Mouse (Mus musculus) thymus, postnatal 4 days (tissue): ENCODE measurements around the gene H2-DMb1.
"Not testable (repeated sequence)": the region's sequence is repeated elsewhere in the genome, so short reads cannot be mapped to it uniquely, and the experiment has no call there.

Experiments
- DNase-seq: peaks from one replicate; pipeline ENCODE4 v3.0.0; 2021

The H2-DMb1 gene

GRCm38 (mm10) chr17:34123111-34123510, 29.8 kb upstream of the H2-DMb1 start:
- no peak for DNase-seq

GRCm38 (mm10) chr17:34123518-34123917, 29.4 kb upstream of the H2-DMb1 start:
- DNase-seq: no peak

GRCm38 (mm10) chr17:34124649-34125048, 28.2 kb upstream of the H2-DMb1 start:
- DNase-seq: no peak

- no peak for DNase-seq
These were observed 25.9 kb upstream of the H2-DMb1 start for GRCm38 (mm10) chr17:34126826-34127420.

- DNase-seq: peak; percentile 65
These were observed 25.4 kb upstream of the H2-DMb1 start for GRCm38 (mm10) chr17:34127475-34127874.

- DNase-seq: peak; percentile 65
These were observed 24.5 kb upstream of the H2-DMb1 start for GRCm38 (mm10) chr17:34128264-34128937.

- peak; percentile 71 for DNase-seq
These were observed 23.7 kb upstream of the H2-DMb1 start for GRCm38 (mm10) chr17:34128944-34129791.

GRCm38 (mm10) chr17:34130073-34130947, 22.6 kb upstream of the H2-DMb1 start:
- DNase-seq: peak; percentile 44

- no peak for DNase-seq
These were observed 21.0 kb upstream of the H2-DMb1 start for GRCm38 (mm10) chr17:34131911-34132310.

GRCm38 (mm10) chr17:34133289-34133688, 19.6 kb upstream of the H2-DMb1 start:
- DNase-seq: peak; percentile 58

- DNase-seq: no peak
These were observed 18.4 kb upstream of the H2-DMb1 start for GRCm38 (mm10) chr17:34134451-34134850.

- peak; percentile 100 for DNase-seq
These were observed 17.3 kb upstream of the H2-DMb1 start for GRCm38 (mm10) chr17:34135297-34136224.

- DNase-seq: no peak
These were observed 15.3 kb upstream of the H2-DMb1 start for GRCm38 (mm10) chr17:34137601-34138000.

- no peak for DNase-seq
These were observed 14.2 kb upstream of the H2-DMb1 start for GRCm38 (mm10) chr17:34138655-34139054.

GRCm38 (mm10) chr17:34139416-34139815, 13.5 kb upstream of the H2-DMb1 start:
- DNase-seq: no peak

- DNase-seq: no peak
These were observed 12.6 kb upstream of the H2-DMb1 start for GRCm38 (mm10) chr17:34140240-34140639.

GRCm38 (mm10) chr17:34141448-34141847, 11.4 kb upstream of the H2-DMb1 start:
- DNase-seq: no peak

GRCm38 (mm10) chr17:34142456-34143010, 10.3 kb upstream of the H2-DMb1 start:
- DNase-seq: no peak

- DNase-seq: peak; percentile 90
These were observed 9.8 kb upstream of the H2-DMb1 start, which contains the start of gene H2-DMb2 for GRCm38 (mm10) chr17:34143033-34143432. Gene H2-DMb2 (plus strand): TSS chr17:34143307.

GRCm38 (mm10) chr17:34143461-34143860, 9.4 kb upstream of the H2-DMb1 start:
- DNase-seq: no peak

GRCm38 (mm10) chr17:34144221-34144620, 8.7 kb upstream of the H2-DMb1 start:
- not testable (repeated sequence) for DNase-seq
